Mouse (Mus musculus) CD8-positive naive resting alpha-beta T cell, adult 57 days (primary cell): ENCODE measurements around the gene Synj1. TPM values are rescaled to one million over a fixed set of nuclear protein-coding genes. Genes with fewer than 3 reads are reported as not detected.

Source experiments
- total RNA-seq: library from RNA; stranded (reverse); gene quantifications from one replicate; pipeline ENCODE4 v1.2.4, GENCODE M21; 2023

Gene Synj1
- total RNA-seq, result 62.2 TPM

DNA sequence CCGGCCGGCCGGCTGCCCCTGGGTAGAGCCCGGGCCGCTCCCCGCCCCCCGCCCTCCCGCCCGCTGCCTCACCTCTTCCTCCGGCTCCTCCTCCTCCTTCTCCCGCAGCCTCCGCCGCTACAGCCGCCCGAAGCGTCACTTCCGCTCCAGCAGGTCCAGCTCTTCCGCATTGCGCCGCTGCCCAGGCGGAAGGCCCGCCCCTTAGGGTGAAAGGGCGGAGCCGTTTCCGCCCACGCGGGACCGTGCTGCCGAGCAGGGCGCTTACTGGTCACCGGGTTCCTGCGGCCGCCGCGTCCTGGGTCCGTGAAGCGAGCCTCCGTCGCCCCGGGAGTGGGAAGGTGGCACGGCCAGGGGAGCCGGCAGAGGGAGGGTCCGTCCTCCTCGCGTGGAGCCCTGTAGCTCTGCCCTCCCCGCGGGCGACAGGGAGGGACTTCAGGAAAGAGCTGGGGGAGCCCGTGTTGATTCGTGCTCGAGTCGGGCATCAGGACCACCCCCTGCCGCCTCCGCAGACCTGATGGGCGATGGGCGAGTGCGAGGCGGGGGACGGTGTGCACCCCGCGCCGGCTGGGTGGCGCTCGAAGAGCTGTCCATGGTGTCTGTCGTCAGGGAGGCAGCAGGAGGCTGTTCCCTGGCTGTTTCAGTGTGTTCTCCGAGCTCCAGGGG is at the start of gene Synj1:
Synj1 (minus strand) TSS at position 288 of the 663 bp plus-strand sequence.

DNA sequence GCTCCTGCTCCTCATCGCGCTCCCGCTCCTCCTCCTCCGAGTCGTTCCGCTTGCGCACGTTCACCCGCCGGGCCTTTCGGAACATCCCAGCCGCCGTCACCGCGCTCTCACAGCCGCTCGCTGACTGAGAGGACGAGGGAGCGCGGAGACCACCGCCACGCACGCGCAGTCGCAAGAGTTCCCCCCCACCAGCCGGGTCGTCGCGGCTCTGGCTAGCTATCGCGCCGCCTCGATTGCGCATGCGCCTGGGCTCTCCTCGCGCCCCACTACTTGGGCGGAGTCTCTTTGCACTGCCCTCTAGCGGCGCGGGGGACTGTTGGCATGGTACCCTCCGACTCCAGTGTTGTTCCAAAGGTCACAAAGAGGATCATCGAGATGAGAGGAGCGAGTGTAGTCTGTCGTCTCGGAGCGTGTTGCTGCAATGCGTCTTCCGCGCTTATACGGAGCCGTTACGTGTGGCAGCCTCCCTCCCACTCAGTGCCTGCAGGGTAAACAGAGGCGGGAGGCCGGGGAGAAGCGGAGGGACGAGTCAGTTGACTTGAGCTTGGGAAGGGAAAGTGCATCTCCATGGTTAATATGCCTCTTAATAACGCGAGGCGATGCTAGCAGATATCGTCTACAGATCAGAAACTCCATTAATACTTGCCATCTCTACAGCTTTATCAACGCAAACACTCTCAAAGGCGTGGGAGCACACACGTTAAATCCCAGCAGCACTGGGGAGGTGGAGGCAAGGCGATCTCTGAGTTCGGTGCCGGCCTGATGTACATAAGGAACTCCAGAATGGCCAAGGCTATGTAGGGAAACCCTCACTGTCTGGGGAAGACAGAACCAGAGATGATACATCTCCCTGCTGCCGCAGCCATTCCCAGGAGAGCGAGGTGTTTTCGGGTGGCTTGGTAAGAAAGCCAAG is 33.4 kb upstream of the Synj1 start, which contains the start of gene Paxbp1:
Paxbp1 (minus strand) TSS at position 274 of the 913 bp plus-strand sequence.

DNA sequence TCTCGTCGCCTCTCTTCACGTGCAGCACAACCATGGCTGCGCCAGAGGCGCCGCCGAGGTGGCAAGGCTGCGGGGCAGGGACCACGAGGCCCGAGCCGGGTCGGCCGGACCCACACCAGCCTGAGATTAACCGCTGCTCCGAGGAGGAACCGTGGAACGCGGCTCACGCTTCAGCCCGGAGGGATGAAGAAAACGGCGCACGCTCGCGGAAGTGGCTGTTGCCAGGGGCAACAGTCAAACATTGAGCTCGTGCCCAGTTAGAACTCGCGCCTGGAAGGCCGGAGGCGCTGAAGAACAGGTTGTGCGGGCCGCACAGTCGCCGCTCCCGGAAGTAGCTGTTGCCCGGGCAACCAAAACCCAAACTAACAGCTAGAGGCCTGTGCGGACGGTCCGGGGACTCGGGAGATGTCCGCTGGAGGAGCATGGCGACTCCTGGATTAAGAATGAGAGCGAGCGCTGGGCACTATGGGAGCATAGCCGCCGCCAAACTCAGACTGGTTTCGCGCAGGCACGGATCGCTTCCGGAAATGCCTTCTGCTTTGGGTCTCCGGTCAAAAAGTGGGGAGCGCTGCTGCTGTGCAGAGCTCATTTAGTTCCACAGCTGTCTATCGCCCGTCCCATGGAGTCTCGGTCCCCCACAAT is 76.3 kb downstream of the Synj1 start, which contains the start of gene Cfap298:
Cfap298 (minus strand) TSS at position 428 of the 642 bp plus-strand sequence.

Other genes with a start within 250 kb of the Synj1 start
- 42.1 TPM for gene Urb1, start 200.9 kb downstream of the Synj1 start, total RNA-seq
- not detected for gene Eva1c, start 184.6 kb downstream of the Synj1 start, total RNA-seq
- 14.0 TPM for gene Cfap298, start 76.2 kb downstream of the Synj1 start, total RNA-seq
- 126 TPM for gene Paxbp1, start 33.2 kb upstream of the Synj1 start, total RNA-seq
- gene 4932438H23Rik, start 83.8 kb upstream of the Synj1 start, total RNA-seq, result not detected
- not detected for gene Olig2, start 214.1 kb upstream of the Synj1 start, total RNA-seq